Mouse (Mus musculus): ENCODE results near the gene Olfr732.

The Olfr732 gene

GRCm38 (mm10) chr14:50284106-50284505, at the start of gene Olfr732:
Gene Olfr732 (minus strand): TSS chr14:50284206.
- no peak for DNase-seq

DNA sequence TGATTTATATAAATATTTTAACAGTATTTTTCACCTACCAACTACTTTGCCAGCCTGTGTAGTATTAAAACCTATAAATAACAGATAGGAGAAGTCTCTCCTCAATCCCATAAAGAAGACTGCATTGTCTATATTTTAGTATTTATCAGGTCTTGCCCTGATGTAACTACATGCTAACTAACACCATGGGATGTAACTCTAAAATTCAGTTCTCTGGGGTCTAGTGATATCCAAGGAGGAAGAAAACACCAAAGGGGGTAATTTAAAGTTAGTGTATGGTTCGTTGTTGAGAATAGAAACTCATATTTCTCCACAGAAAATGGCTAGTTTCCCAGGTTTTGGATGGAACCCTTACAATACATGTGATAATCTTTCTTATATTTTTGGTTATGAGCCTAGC, 42.7 kb upstream of the Olfr732 start, which contains the start of gene Olfr734:
Gene Olfr734, minus strand, starts transcription at position 101 of the 400 bp plus-strand sequence.
- no peak for DNase-seq

DNA sequence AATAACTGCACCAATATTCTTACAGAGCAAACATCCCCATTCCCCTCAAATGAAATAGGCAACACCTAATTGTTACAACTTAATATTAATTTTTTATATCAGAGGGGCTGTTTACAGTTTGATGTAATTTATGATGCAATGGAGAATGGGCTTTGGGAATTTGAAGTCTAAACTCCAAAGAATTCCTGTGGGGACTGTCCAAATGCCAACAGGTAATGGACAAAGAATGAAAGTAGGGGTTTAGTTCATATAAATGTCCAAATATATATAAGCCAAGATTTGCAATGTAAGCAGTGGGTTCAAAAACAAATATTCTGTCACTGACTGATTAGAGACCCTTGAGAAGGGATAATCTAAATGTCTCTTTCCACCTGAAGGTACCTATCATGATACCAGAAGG, 17.4 kb upstream of the Olfr732 start, which contains the start of gene Olfr733:
Gene Olfr733, minus strand, starts transcription at position 101 of the 400 bp plus-strand sequence.
- DNase-seq: no peak

DNA sequence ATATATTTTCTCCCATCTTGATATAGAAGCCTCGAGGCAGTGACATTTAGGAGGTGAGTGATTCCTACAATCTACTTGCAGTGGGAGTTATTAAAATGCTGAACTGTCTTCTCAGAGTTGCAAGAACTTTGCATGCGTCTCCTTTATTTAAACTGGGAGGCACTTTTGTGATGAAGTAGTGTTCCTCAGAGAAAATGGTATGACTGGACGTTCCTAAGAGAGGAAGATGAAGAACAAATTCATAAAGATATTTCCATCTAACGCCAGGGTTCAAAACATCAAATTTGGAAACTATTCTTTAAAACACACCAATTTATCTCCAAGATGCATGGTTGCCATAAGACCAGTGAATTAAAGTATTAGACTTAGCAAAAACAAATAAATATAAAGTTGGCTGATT, 42.2 kb downstream of the Olfr732 start, which contains the start of gene Olfr731:
Gene Olfr731, minus strand, starts transcription at position 101 of the 400 bp plus-strand sequence.
- no peak for DNase-seq

All from right cerebral cortex, adult 18-20 months (tissue).